Comparison of ENCODE assay signal across 16 mouse cellular contexts in genomic region chr7:78813791-78814190, GRCm38 (mm10). TPM values are rescaled to one million over a fixed set of nuclear protein-coding genes. Genes with fewer than 3 reads are reported as not detected.
DNase-seq lines count a peak whose midpoint lies in the region; ATAC-seq and TF ChIP-seq lines count a peak whose summit lies in the region.
"Had no signal": no experiment of that assay in that cellular context is flagged by ENCODE, and none has a peak within 500 bp of the region (broad histone marks: within the 10 kb centered on the region; RNA-seq: fewer than 3 reads in every experiment).

No protein-coding gene starts in this region.

- no peak for TF ChIP-seq POLR2A in cerebellum, adult 2 months (IDR thresholded peaks at IDR 0.05; ENCODE audit: borderline replicate concordance, insufficient read depth, low read length)

- no peak for DNase-seq in midbrain, embryonic 10.5 days (ENCODE audit: low spot score)
- peak; percentile 55 to 75 for DNase-seq in cerebellum, adult 2 months
- DNase-seq in kidney, adult 9 months: peak; percentile 63
- no peak for DNase-seq in frontal cortex, adult 2 months (ENCODE audit: extremely low spot score in 1 of 2, low spot score in 1 of 2)
- DNase-seq in spleen, postnatal 14 days (ENCODE audit: low spot score in 2 of 2): no peak
- DNase-seq: gastrocnemius, postnatal 36 days; layer of hippocampus, adult 9-11 months; liver, embryonic 13.5 days; right cerebral cortex, postnatal 4 days had no signal

- H3K36me3 ChIP-seq in forebrain, embryonic 15.5 days: no peaks in the 10 kb centered on the region
- no peaks in the 10 kb centered on the region for H3K36me3 ChIP-seq in forebrain, embryonic 12.5 days (replicated peaks)
- no peaks in the 10 kb centered on the region for H3K36me3 ChIP-seq in midbrain, embryonic 16.5 days (ENCODE audit: control insufficient read depth, insufficient read depth, low read length)
- no peaks in the 10 kb centered on the region for H3K36me3 ChIP-seq in midbrain, embryonic 10.5 days
- H3K36me3 ChIP-seq: embryonic facial prominence, embryonic 10.5 days; intestine, embryonic 15.5 days; liver, embryonic 13.5 days had no signal

- H3K27me3 ChIP-seq in forebrain, embryonic 15.5 days: no peaks in the 10 kb centered on the region
- H3K27me3 ChIP-seq in forebrain, embryonic 12.5 days: no peaks in the 10 kb centered on the region
- no peaks in the 10 kb centered on the region for H3K27me3 ChIP-seq in midbrain, embryonic 16.5 days (ENCODE audit: control insufficient read depth, insufficient read depth, low read depth, low read length)
- no peaks in the 10 kb centered on the region for H3K27me3 ChIP-seq in midbrain, embryonic 10.5 days (ENCODE audit: low read depth, poor library complexity, severe bottlenecking)
- no peaks in the 10 kb centered on the region for H3K27me3 ChIP-seq in cerebellum, adult 2 months (ENCODE audit: control insufficient read depth, insufficient read depth, low read length)
- H3K27me3 ChIP-seq: intestine, embryonic 15.5 days; liver, embryonic 13.5 days had no signal

- no peak overlapping the region for H3K4me3 ChIP-seq in forebrain, embryonic 15.5 days
- H3K4me3 ChIP-seq in forebrain, embryonic 12.5 days (replicated peaks): no peak overlapping the region
- H3K4me3 ChIP-seq in midbrain, embryonic 16.5 days (ENCODE audit: low read depth, low read length): no peak overlapping the region
- no peak overlapping the region for H3K4me3 ChIP-seq in midbrain, embryonic 10.5 days
- no peak overlapping the region for H3K4me3 ChIP-seq in cerebellum, adult 2 months (replicated peaks; ENCODE audit: insufficient read depth, low read depth, low read length)
- H3K4me3 ChIP-seq: embryonic facial prominence, embryonic 10.5 days; intestine, embryonic 15.5 days; liver, embryonic 13.5 days had no signal

- no peak overlapping the region for H3K9ac ChIP-seq in forebrain, embryonic 15.5 days (replicated peaks)
- H3K9ac ChIP-seq in forebrain, embryonic 12.5 days: no peak overlapping the region
- H3K9ac ChIP-seq in midbrain, embryonic 16.5 days (ENCODE audit: low read depth, low read length): no peak overlapping the region
- H3K9ac ChIP-seq: intestine, embryonic 15.5 days; liver, embryonic 13.5 days had no signal

- TF ChIP-seq CTCF in cerebellum, adult 2 months (IDR thresholded peaks at IDR 0.05; ENCODE audit: borderline replicate concordance, insufficient read depth, low read depth, low read length): peak; percentile 20; the same call in 1 of the 2 replicates

- WGBS in forebrain, embryonic 15.5 days: 81% methylated on average over 6 of the region's 6 CpGs
- 89% methylated on average over 6 of the region's 6 CpGs for WGBS in forebrain, embryonic 12.5 days
- WGBS in midbrain, embryonic 16.5 days: 85% methylated on average over 6 of the region's 6 CpGs
- 92% methylated on average over 6 of the region's 6 CpGs for WGBS in midbrain, embryonic 10.5 days
- WGBS in cerebellum, adult 2 months: 8% methylated on average over 6 of the region's 6 CpGs

- peaks cover 12% of the 10 kb centered on the region; the same call in 1 of the 2 replicates for H3K4me1 ChIP-seq in forebrain, embryonic 15.5 days
- H3K4me1 ChIP-seq in forebrain, embryonic 12.5 days: peaks cover 5% of the 10 kb centered on the region; the same call in 1 of the 2 replicates
- H3K4me1 ChIP-seq in midbrain, embryonic 16.5 days (ENCODE audit: control insufficient read depth, insufficient read depth, low read length): peaks cover 7% of the 10 kb centered on the region; the same call in 1 of the 2 replicates
- peaks cover 7% of the 10 kb centered on the region; the same call in 1 of the 2 replicates for H3K4me1 ChIP-seq in midbrain, embryonic 10.5 days
- H3K4me1 ChIP-seq in cerebellum, adult 2 months (ENCODE audit: control insufficient read depth, insufficient read depth, low read length): peaks cover 6% of the 10 kb centered on the region
- H3K4me1 ChIP-seq: intestine, embryonic 15.5 days had no signal

- ATAC-seq in forebrain, embryonic 15.5 days (replicated peaks): no peak
- no peak for ATAC-seq in forebrain, embryonic 12.5 days (ENCODE audit: low FRiP score)
- ATAC-seq in midbrain, embryonic 16.5 days: no peak
- ATAC-seq: intestine, embryonic 15.5 days had no signal

- H3K4me2 ChIP-seq in forebrain, embryonic 15.5 days (replicated peaks): no peak overlapping the region
- H3K4me2 ChIP-seq in forebrain, embryonic 12.5 days: no peak overlapping the region
- H3K4me2 ChIP-seq in midbrain, embryonic 16.5 days (ENCODE audit: low read length): no peak overlapping the region
- H3K4me2 ChIP-seq: intestine, embryonic 15.5 days; liver, embryonic 13.5 days had no signal

- H3K9me3 ChIP-seq in forebrain, embryonic 15.5 days: no peaks in the 10 kb centered on the region
- H3K9me3 ChIP-seq in forebrain, embryonic 12.5 days: no peaks in the 10 kb centered on the region
- H3K9me3 ChIP-seq in midbrain, embryonic 16.5 days (replicated peaks; ENCODE audit: control insufficient read depth, low read length, poor library complexity, severe bottlenecking): no peaks in the 10 kb centered on the region
- no peaks in the 10 kb centered on the region for H3K9me3 ChIP-seq in midbrain, embryonic 10.5 days (replicated peaks)
- H3K9me3 ChIP-seq: embryonic facial prominence, embryonic 10.5 days; G1E; intestine, embryonic 15.5 days; liver, embryonic 13.5 days had no signal

- peak overlapping the region; percentile 47 for H3K27ac ChIP-seq in forebrain, embryonic 15.5 days (replicated peaks)
- H3K27ac ChIP-seq in forebrain, embryonic 12.5 days: no peak overlapping the region
- 0 out of 2 replicates have a peak overlapping the region, but pooled peaks have one; percentile 24 for H3K27ac ChIP-seq in midbrain, embryonic 16.5 days (ENCODE audit: low read length)
- no peak overlapping the region for H3K27ac ChIP-seq in midbrain, embryonic 10.5 days (replicated peaks)
- H3K27ac ChIP-seq in cerebellum, adult 2 months (ENCODE audit: insufficient read depth, low read length): no peak overlapping the region
- H3K27ac ChIP-seq: embryonic facial prominence, embryonic 10.5 days; intestine, embryonic 15.5 days; liver, embryonic 13.5 days; stomach, postnatal 0 days had no signal

RNA-seq across cellular contexts. Expression of gene Mrpl46, which starts 30.5 kb away (rescaled TPM):
- 53.5 and 55.0 TPM in 2 replicates for polyA plus RNA-seq in forebrain, embryonic 15.5 days (2015; fragmentation: Nextera tagmentation; extraction: Ambion mirVana)
- 66.8 and 67.3 TPM in 2 replicates for polyA plus RNA-seq in forebrain, embryonic 12.5 days (2016; fragmentation: Nextera tagmentation; extraction: Ambion mirVana)
- polyA plus RNA-seq in midbrain, embryonic 16.5 days (2015; fragmentation: Nextera tagmentation; extraction: Ambion mirVana): 54.5 and 54.7 TPM in 2 replicates
- 75.5 and 87.7 TPM in 2 replicates for polyA plus RNA-seq in midbrain, embryonic 10.5 days (2016; fragmentation: Nextera tagmentation; extraction: Ambion mirVana)
- 46.4 and 48.3 TPM in 2 replicates for polyA plus RNA-seq in cerebellum, adult 2 months (2012; rRNA removed)
- polyA plus RNA-seq in frontal cortex, adult 2 months (2012; rRNA removed): 34.9 and 35.3 TPM in 2 replicates

RNA-seq across cellular contexts. Expression of gene Mrps11, which starts 30.9 kb away (rescaled TPM):
- 68.8 and 72.9 TPM in 2 replicates for polyA plus RNA-seq in forebrain, embryonic 15.5 days (2015; fragmentation: Nextera tagmentation; extraction: Ambion mirVana)
- 68.3 and 72.6 TPM in 2 replicates for polyA plus RNA-seq in forebrain, embryonic 12.5 days (2016; fragmentation: Nextera tagmentation; extraction: Ambion mirVana)
- 61.9 and 69.2 TPM in 2 replicates for polyA plus RNA-seq in midbrain, embryonic 16.5 days (2015; fragmentation: Nextera tagmentation; extraction: Ambion mirVana)
- 91.4 and 97.8 TPM in 2 replicates for polyA plus RNA-seq in midbrain, embryonic 10.5 days (2016; fragmentation: Nextera tagmentation; extraction: Ambion mirVana)
- polyA plus RNA-seq in cerebellum, adult 2 months (2012; rRNA removed): 79.1 and 83.0 TPM in 2 replicates
- polyA plus RNA-seq in frontal cortex, adult 2 months (2012; rRNA removed): 64.7 and 66.4 TPM in 2 replicates

RNA-seq across cellular contexts. Expression of gene Det1, which starts 33.3 kb away (rescaled TPM):
- 18.1 and 18.5 TPM in 2 replicates for polyA plus RNA-seq in forebrain, embryonic 15.5 days (2015; fragmentation: Nextera tagmentation; extraction: Ambion mirVana)
- polyA plus RNA-seq in forebrain, embryonic 12.5 days (2016; fragmentation: Nextera tagmentation; extraction: Ambion mirVana): 22.2 and 23.3 TPM in 2 replicates
- 14.0 and 14.1 TPM in 2 replicates for polyA plus RNA-seq in midbrain, embryonic 16.5 days (2015; fragmentation: Nextera tagmentation; extraction: Ambion mirVana)
- polyA plus RNA-seq in midbrain, embryonic 10.5 days (2016; fragmentation: Nextera tagmentation; extraction: Ambion mirVana): 23.4 and 24.4 TPM in 2 replicates
- 8.5 and 9.7 TPM in 2 replicates for polyA plus RNA-seq in cerebellum, adult 2 months (2012; rRNA removed)
- polyA plus RNA-seq in frontal cortex, adult 2 months (2012; rRNA removed): 6.5 and 7.0 TPM in 2 replicates

Comparison
In these comparisons a context has a peak if more than half of its experiments do, and no peak if none do; other contexts are left out.
1. H3K27ac ChIP-seq: peak in forebrain, embryonic 15.5 days (single experiment) and midbrain, embryonic 16.5 days (single experiment); none in forebrain, embryonic 12.5 days (single experiment), midbrain, embryonic 10.5 days (single experiment) and cerebellum, adult 2 months (single experiment).
2. DNase-seq: peak in cerebellum, adult 2 months (2 of 2) and kidney, adult 9 months (single experiment); none in midbrain, embryonic 10.5 days (single experiment), frontal cortex, adult 2 months (0 of 2) and spleen, postnatal 14 days (0 of 2).